Mouse (Mus musculus) stomach, postnatal 0 days (tissue): ENCODE results near the gene Dkkl1.

Experiments
- CTCF ChIP-seq: IDR thresholded peaks from 2 replicates; pipeline ENCODE4 v1.5.1; 2016; ENCODE audit warnings: antibody characterized with exemption, low read depth, mild to moderate bottlenecking, moderate library complexity
- EP300 ChIP-seq: optimal IDR thresholded peaks from 2 replicates; pipeline ENCODE3; 2016; ENCODE audit warnings: antibody characterized with exemption

DNA sequence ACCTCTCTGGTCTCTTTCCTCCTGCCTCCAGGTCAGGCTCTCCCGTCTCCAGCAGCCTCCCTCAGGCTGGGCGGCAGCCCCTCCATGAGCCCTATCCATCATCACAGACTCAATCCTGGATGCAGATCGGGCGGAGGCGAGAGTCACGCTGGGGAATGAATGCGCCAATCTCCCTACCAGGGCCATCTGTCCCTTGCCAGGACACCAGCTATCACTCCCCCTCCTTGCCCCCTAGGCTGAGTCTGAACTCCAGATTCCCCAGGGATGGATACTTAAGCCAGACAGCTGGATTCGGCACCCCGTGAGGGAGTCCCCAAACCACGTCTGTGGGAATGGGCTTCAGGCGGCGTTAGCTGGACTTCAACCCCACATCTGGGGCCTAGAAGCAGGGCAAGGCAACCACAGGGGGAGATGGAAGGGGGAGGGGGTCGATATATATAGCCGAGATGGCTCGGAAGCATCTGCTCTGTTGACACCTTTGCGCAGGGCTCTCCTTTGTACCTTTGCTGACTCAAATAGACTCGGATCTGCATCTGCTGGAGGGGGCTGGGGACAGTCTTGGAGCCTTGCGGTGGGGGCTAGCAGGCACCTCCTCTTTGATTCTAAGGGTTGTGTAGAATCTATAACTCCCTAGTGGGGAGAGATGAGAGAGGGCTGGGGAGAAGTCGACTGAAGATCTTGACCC lies 44.0 kb downstream of the Dkkl1 start:
- TF ChIP-seq CTCF (no peak), EP300 (no peak)
